Mouse (Mus musculus): ENCODE data around the gene Fbxo2. TPM values are rescaled to one million over a fixed set of nuclear protein-coding genes. Genes with fewer than 3 reads are reported as not detected.
A peak's percentile ranks its signal among the peaks of the same experiment; 100 is the strongest.
"Not testable (repeated sequence)": the region's sequence is repeated elsewhere in the genome, so short reads cannot be mapped to it uniquely, and the experiment has no call there.

Gene Fbxo2
- polyA plus RNA-seq, 2 experiments, result 0.04 to 0.08 TPM

DNA sequence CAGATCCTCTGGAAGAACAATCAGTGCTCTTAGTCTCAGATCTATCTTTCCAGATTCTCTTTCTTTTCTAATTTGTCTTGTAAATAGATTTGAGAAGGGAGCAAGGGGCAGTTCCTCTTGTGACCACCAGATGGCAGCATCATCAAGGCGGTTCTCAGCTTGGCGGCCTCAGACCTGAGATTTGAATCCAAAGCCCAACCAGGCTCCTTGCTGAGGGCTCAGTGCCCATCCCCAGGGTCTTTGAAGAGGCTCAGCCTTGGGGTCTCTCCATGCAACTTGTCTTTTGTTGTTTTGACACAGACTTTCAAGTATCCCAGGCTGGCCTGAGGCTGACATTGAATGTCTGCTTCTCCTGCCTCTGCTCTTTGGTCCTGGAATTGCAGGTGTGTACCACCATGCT, 10.4 kb downstream of the Fbxo2 start:
- H3K9me3 ChIP-seq (ENCODE audit: control insufficient read depth, low read length), result no peaks in the 10 kb centered on the region
- DNase-seq (ENCODE audit: low read depth in 3 of 3, low spot score in 3 of 3) (no peak), ATAC-seq (ENCODE audit: insufficient read depth) (no peak)
- no peak overlapping the region for H3K4me3 ChIP-seq (ENCODE audit: insufficient read depth in 1 of 2, low read depth in 2 of 2, low read length in 2 of 2)
- no peak overlapping the region for H3K9ac ChIP-seq (replicated peaks)
- no peaks in the 10 kb centered on the region for H3K4me1 ChIP-seq (replicated peaks; ENCODE audit: control insufficient read depth in 2 of 2, insufficient read depth in 2 of 2, low read length in 1 of 2)
- WGBS (ENCODE audit: insufficient replicate concordance), result 0% methylated on average over 2 of the region's 2 CpGs
- no peaks in the 10 kb centered on the region for H3K36me3 ChIP-seq (replicated peaks; ENCODE audit: control insufficient read depth, insufficient read depth, low read depth)
- TF ChIP-seq EP300 (IDR thresholded peaks at IDR 0.05; ENCODE audit: low read depth) (no peak), CTCF (IDR thresholded peaks at IDR 0.05; ENCODE audit: low read depth) (peak; percentile 97)
- no peak overlapping the region for H3K27ac ChIP-seq
- no peak overlapping the region for H3K4me2 ChIP-seq (ENCODE audit: low read depth)
- peaks cover 56% of the 10 kb centered on the region for H3K27me3 ChIP-seq (ENCODE audit: control insufficient read depth, insufficient read depth, low read length)

DNA sequence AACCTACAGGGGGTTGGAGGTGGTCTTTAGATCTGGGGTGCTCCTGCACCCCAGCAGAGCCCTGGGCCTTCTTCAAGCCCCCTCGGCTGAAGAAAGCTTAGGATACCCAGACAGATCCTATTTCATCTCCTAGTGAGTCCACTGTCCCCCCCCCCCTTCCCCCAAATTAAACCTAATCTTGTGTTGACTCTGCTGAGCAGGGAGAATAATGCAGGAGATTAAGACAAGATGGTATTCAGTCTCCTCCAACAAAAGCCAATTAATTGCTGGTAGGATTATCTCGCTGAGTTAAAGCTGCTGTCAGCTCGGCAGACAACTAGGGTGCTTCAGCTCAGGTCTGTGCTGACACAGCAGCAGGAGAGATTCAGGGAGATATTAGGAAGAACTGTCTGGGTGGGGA, 10.8 kb downstream of the Fbxo2 start:
- 34% methylated on average over 3 of the region's 3 CpGs for WGBS (ENCODE audit: insufficient replicate concordance)
- Histone ChIP-seq H3K9ac (replicated peaks) (no peak overlapping the region), H3K4me1 (replicated peaks; ENCODE audit: control insufficient read depth in 2 of 2, insufficient read depth in 2 of 2, low read length in 1 of 2) (no peaks in the 10 kb centered on the region), H3K4me2 (ENCODE audit: low read depth) (no peak overlapping the region), H3K9me3 (ENCODE audit: control insufficient read depth, low read length) (no peaks in the 10 kb centered on the region), H3K27me3 (ENCODE audit: control insufficient read depth, insufficient read depth, low read length) (peaks cover 55% of the 10 kb centered on the region), H3K27ac (no peak overlapping the region), H3K4me3 (ENCODE audit: insufficient read depth in 1 of 2, low read depth in 2 of 2, low read length in 2 of 2) (no peak overlapping the region), H3K36me3 (replicated peaks; ENCODE audit: control insufficient read depth, insufficient read depth, low read depth) (no peaks in the 10 kb centered on the region)
- ATAC-seq (ENCODE audit: insufficient read depth) (no peak), DNase-seq (ENCODE audit: low read depth in 3 of 3, low spot score in 3 of 3) (no peak)
- no peak for TF ChIP-seq EP300 (IDR thresholded peaks at IDR 0.05; ENCODE audit: low read depth)
- no peak for TF ChIP-seq CTCF (IDR thresholded peaks at IDR 0.05; ENCODE audit: low read depth)

- Histone ChIP-seq H3K4me1 (replicated peaks; ENCODE audit: control insufficient read depth in 2 of 2, insufficient read depth in 2 of 2, low read length in 1 of 2) (no peaks in the 10 kb centered on the region), H3K36me3 (replicated peaks; ENCODE audit: control insufficient read depth, insufficient read depth, low read depth) (no peaks in the 10 kb centered on the region), H3K4me3 (ENCODE audit: insufficient read depth in 1 of 2, low read depth in 2 of 2, low read length in 2 of 2) (no peak overlapping the region), H3K9me3 (ENCODE audit: control insufficient read depth, low read length) (no peaks in the 10 kb centered on the region), H3K27me3 (ENCODE audit: control insufficient read depth, insufficient read depth, low read length) (peaks cover 51% of the 10 kb centered on the region), H3K9ac (replicated peaks) (no peak overlapping the region), H3K27ac (no peak overlapping the region), H3K4me2 (ENCODE audit: low read depth) (no peak overlapping the region)
- TF ChIP-seq EP300 (IDR thresholded peaks at IDR 0.05; ENCODE audit: low read depth) (no peak), CTCF (IDR thresholded peaks at IDR 0.05; ENCODE audit: low read depth) (no peak)
- ATAC-seq (ENCODE audit: insufficient read depth) (no peak), DNase-seq (ENCODE audit: low read depth in 3 of 3, low spot score in 3 of 3) (no peak)
- 7% methylated on average over 30 of the region's 30 CpGs for WGBS (ENCODE audit: insufficient replicate concordance)
Observed at GRCm38 (mm10) chr4:148173811-148174494, 13.5 kb downstream of the Fbxo2 start.

- DNase-seq (ENCODE audit: low read depth in 3 of 3, low spot score in 3 of 3), result no peak
- Histone ChIP-seq H3K4me2 (ENCODE audit: low read depth) (no peak overlapping the region), H3K4me1 (replicated peaks; ENCODE audit: control insufficient read depth in 2 of 2, insufficient read depth in 2 of 2, low read length in 1 of 2) (no peaks in the 10 kb centered on the region), H3K36me3 (replicated peaks; ENCODE audit: control insufficient read depth, insufficient read depth, low read depth) (no peaks in the 10 kb centered on the region), H3K9me3 (ENCODE audit: control insufficient read depth, low read length) (no peaks in the 10 kb centered on the region), H3K27me3 (ENCODE audit: control insufficient read depth, insufficient read depth, low read length) (peaks cover 48% of the 10 kb centered on the region), H3K9ac (replicated peaks) (no peak overlapping the region), H3K27ac (no peak overlapping the region), H3K4me3 (ENCODE audit: insufficient read depth in 1 of 2, low read depth in 2 of 2, low read length in 2 of 2) (no peak overlapping the region)
- ATAC-seq (ENCODE audit: insufficient read depth), result no peak
- no peak for TF ChIP-seq EP300 (IDR thresholded peaks at IDR 0.05; ENCODE audit: low read depth)
- no peak for TF ChIP-seq CTCF (IDR thresholded peaks at IDR 0.05; ENCODE audit: low read depth)
- WGBS (ENCODE audit: insufficient replicate concordance), result 17% methylated on average over 12 of the region's 12 CpGs
Observed at GRCm38 (mm10) chr4:148174495-148174862, 14.1 kb downstream of the Fbxo2 start.

- 10% methylated on average over 5 of the region's 6 CpGs for WGBS (ENCODE audit: insufficient replicate concordance)
- not testable (repeated sequence) for H3K4me1 ChIP-seq (replicated peaks; ENCODE audit: control insufficient read depth in 2 of 2, insufficient read depth in 2 of 2, low read length in 1 of 2); H3K9me3 ChIP-seq (ENCODE audit: control insufficient read depth, low read length); H3K9ac ChIP-seq (replicated peaks); H3K4me3 ChIP-seq (ENCODE audit: insufficient read depth in 1 of 2, low read depth in 2 of 2, low read length in 2 of 2); ATAC-seq (ENCODE audit: insufficient read depth); DNase-seq (ENCODE audit: low read depth in 3 of 3, low spot score in 3 of 3); H3K36me3 ChIP-seq (replicated peaks; ENCODE audit: control insufficient read depth, insufficient read depth, low read depth); H3K27ac ChIP-seq; H3K4me2 ChIP-seq (ENCODE audit: low read depth)
- H3K27me3 ChIP-seq (ENCODE audit: control insufficient read depth, insufficient read depth, low read length), result peaks cover 42% of the 10 kb centered on the region
Observed at GRCm38 (mm10) chr4:148176603-148177002, 16.2 kb downstream of the Fbxo2 start.

All from liver, embryonic 14.5 days (tissue).